Mouse (Mus musculus) MEL (cell line): Measurements from ENCODE around the gene 1600002K03Rik.

Source experiments
- CHD1 ChIP-seq: IDR thresholded peaks from 2 replicates; pipeline ENCODE4 v1.6.1; 2012; ENCODE audit warnings: low read depth, mild to moderate bottlenecking, inconsistent platforms, low read length, improper control_type of control experiment
- CTCF ChIP-seq, 3 experiments: IDR thresholded peaks in 2 of 3; conservative IDR thresholded peaks in 1 of 3; 2 replicates each; pipeline ENCODE4 v1.5.1; 2011 to 2012; ENCODE audit warnings: low read length in 3 of 3, low read depth in 2 of 3, mild to moderate bottlenecking in 2 of 3, improper control_type of control experiment in 1 of 3, inconsistent platforms in 1 of 3, mixed read lengths in 1 of 3, moderate library complexity in 1 of 3; ENCODE audit not compliant: control insufficient read depth in 1 of 3, insufficient read depth in 1 of 3, poor library complexity in 1 of 3, severe bottlenecking in 1 of 3
- POLR2A ChIP-seq, 2 experiments: IDR thresholded peaks; 2 replicates each; pipeline ENCODE4 v1.6.1; 2011 to 2012; ENCODE audit warnings: low read length in 2 of 2, mild to moderate bottlenecking in 2 of 2, control low read depth in 1 of 2, improper control_type of control experiment in 1 of 2, low read depth in 1 of 2, moderate library complexity in 1 of 2; ENCODE audit not compliant: control insufficient read depth in 1 of 2, insufficient read depth in 1 of 2, poor library complexity in 1 of 2
- POLR2AphosphoS2 ChIP-seq: IDR thresholded peaks from 2 replicates; pipeline ENCODE4 v1.6.1; 2011; ENCODE audit warnings: low read length, improper control_type of control experiment
- USF1 ChIP-seq: IDR thresholded peaks from 2 replicates; pipeline ENCODE4 v1.6.1; 2014; ENCODE audit warnings: low read depth, mild to moderate bottlenecking, inconsistent platforms, low read length, improper control_type of control experiment, moderate library complexity

DNA sequence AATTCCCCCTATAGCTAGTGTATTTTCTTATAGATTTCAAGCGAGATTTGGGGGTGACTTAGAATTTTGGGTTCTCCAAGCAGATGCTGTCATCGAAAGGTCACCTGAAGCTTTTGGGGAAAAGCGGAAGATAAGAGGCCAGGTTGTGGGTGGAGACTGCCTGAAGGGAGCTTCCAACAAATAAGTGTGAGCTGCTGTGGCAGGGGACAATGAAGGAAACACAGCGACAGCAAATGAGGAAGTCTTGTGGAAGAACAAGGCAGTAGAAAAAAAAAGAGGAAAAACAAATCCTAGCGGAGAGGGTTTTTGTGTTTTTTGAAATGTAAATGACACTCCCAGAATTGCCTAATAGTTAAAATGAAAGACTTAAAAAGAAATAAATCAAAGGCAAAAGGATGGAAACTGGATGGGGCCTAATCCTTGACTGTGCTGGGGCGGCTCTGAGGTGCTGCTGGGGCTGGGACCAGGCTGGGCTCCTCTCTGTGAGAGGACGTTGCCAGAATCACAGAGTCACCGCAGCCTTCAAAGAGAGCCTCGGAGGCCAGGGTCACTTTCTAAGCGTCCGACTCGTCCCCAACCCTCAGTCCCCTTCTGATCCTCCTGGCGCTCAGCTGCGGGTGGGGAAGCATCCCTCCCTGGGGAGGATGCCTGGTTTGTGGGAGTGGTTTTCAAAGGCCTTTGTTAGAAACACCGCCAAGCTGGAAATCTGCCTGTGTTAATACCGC, 42.5 kb downstream of the 1600002K03Rik start:
- TF ChIP-seq POLR2A (IDR thresholded peaks at IDR 0.05; ENCODE audit: control insufficient read depth in 1 of 2, insufficient read depth in 1 of 2, low read depth in 1 of 2, low read length in 2 of 2, poor library complexity in 1 of 2) = no peak
- TF ChIP-seq CHD1 = no peak
- no peak for TF ChIP-seq CTCF (IDR thresholded peaks at IDR 0.05 in 2 of 3, conservative IDR thresholded peaks at IDR 0.05 in 1 of 3; ENCODE audit: control insufficient read depth in 1 of 3, insufficient read depth in 1 of 3, low read depth in 2 of 3, low read length in 3 of 3, poor library complexity in 1 of 3, severe bottlenecking in 1 of 3)
- no peak for TF ChIP-seq USF1
- TF ChIP-seq POLR2AphosphoS2 = no peak
